Mouse (Mus musculus) hindbrain, embryonic 11.5 days (tissue): Measurements from ENCODE around the gene Cadps2. TPM values are rescaled to one million over a fixed set of nuclear protein-coding genes. Genes with fewer than 3 reads are reported as not detected.

Experiments
- ATAC-seq: fragments of 200-750 bp; cut with Nextera tagmentation; 2 replicates; pipeline ENCODE4 v1.8.0; 2017; ENCODE audit warnings: mild to moderate bottlenecking, moderate TSS enrichment, moderate library complexity; ENCODE audit not compliant: low FRiP score
- DNase-seq: peaks from one replicate; pipeline ENCODE4 v3.0.0-alpha.2; 2015; ENCODE audit warnings: low spot score
- H3K27ac ChIP-seq: fragments of 300-500 bp; sonication (generic); 2 replicates; pipeline ENCODE4 v1.5.1; 2014; ENCODE audit warnings: mild to moderate bottlenecking, low read depth, low read length
- H3K27me3 ChIP-seq: fragments of 300-500 bp; sonication (generic); 2 replicates; pipeline ENCODE4 v1.6.1; 2014; ENCODE audit warnings: mild to moderate bottlenecking, low read length, moderate library complexity, mixed read lengths; ENCODE audit not compliant: control insufficient read depth, insufficient read depth
- H3K36me3 ChIP-seq: fragments of 300-500 bp; sonication (generic); 2 replicates; pipeline ENCODE4 v1.6.1; 2014; ENCODE audit warnings: mild to moderate bottlenecking, low read length, moderate library complexity, mixed read lengths; ENCODE audit not compliant: control insufficient read depth, insufficient read depth
- H3K4me1 ChIP-seq: fragments of 300-500 bp; sonication (generic); replicated peaks from 2 replicates; pipeline ENCODE4 v1.6.1; 2014; ENCODE audit warnings: low read length, mixed read lengths; ENCODE audit not compliant: control insufficient read depth, insufficient read depth
- H3K4me2 ChIP-seq: fragments of 300-500 bp; sonication (generic); replicated peaks from 2 replicates; pipeline ENCODE4 v1.6.1; 2014; ENCODE audit warnings: mild to moderate bottlenecking, low read depth, low read length
- H3K4me3 ChIP-seq: fragments of 300-500 bp; sonication (generic); 2 replicates; pipeline ENCODE4 v1.5.1; 2014; ENCODE audit warnings: low read depth, low read length
- H3K9ac ChIP-seq: fragments of 300-500 bp; sonication (generic); 2 replicates; pipeline ENCODE4 v1.6.1; 2014; ENCODE audit warnings: low read depth, low read length
- H3K9me3 ChIP-seq: fragments of 300-500 bp; sonication (generic); 2 replicates; pipeline ENCODE4 v1.6.1; 2016; ENCODE audit warnings: low read length; ENCODE audit not compliant: control insufficient read depth
- WGBS: fragments of 180-500 bp; shearing (Covaris S2); extraction: QIAGEN DNeasy Blood & Tissue Kit; methylation state at CpG from one replicate; pipeline ENCODE4 v1.1.7; 2014; 5-methylcytosine and 5-hydroxymethylcytosine counted together
- polyA plus RNA-seq: library from polyadenylated mRNA; unstranded; fragments of >200 nt; fragmentation: Nextera tagmentation; extraction: Ambion mirVana; gene quantifications from 2 replicates; pipeline ENCODE4 v1.2.1, GENCODE M21; 2014

Cadps2 gene
- polyA plus RNA-seq, 1 experiment from 2014 or later: 2.2 TPM

DNA sequence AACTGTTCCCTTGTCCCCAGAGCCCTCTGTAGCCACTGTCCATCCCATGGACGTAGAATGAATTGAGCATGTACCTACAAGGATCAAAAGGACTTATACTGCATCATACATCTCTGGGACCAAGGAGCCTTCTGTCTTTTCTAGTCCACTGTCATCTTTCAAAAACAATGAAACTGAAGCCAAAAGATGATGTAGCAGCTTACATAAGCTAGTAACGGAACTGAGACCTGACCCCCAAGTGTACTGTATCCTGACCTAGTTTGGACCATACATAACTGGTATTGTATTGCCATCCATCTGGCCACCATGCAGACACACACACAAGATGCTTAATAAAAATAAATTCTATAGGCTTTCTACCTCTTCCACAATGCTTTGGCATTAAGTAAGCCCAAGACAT lies 350.2 kb downstream of the Cadps2 start:
- Histone ChIP-seq H3K9me3 (no peaks in the 10 kb centered on the region), H3K36me3 (no peaks in the 10 kb centered on the region), H3K27me3 (no peaks in the 10 kb centered on the region), H3K9ac (no peak overlapping the region), H3K4me2 (no peak overlapping the region), H3K4me3 (no peak overlapping the region), H3K4me1 (no peaks in the 10 kb centered on the region), H3K27ac (no peak overlapping the region)
- ATAC-seq (no peak), DNase-seq (no peak)
- 82% methylated on average over 2 of the region's 2 CpGs for WGBS

GRCm38 (mm10) chr6:23472686-23473085 lies 366.5 kb downstream of the Cadps2 start:
- Histone ChIP-seq H3K27me3 (no peaks in the 10 kb centered on the region), H3K9ac (no peak overlapping the region), H3K36me3 (no peaks in the 10 kb centered on the region), H3K9me3 (no peaks in the 10 kb centered on the region), H3K4me3 (no peak overlapping the region), H3K4me2 (no peak overlapping the region), H3K27ac (no peak overlapping the region), H3K4me1 (no peaks in the 10 kb centered on the region)
- whole genome bisulfite sequencing: 70% methylated on average over 2 of the region's 2 CpGs
- no peak for ATAC-seq
- DNase-seq: peak; percentile 24

GRCm38 (mm10) chr6:23471830-23472229 lies 367.4 kb downstream of the Cadps2 start:
- Histone ChIP-seq H3K4me1 (no peaks in the 10 kb centered on the region), H3K27me3 (no peaks in the 10 kb centered on the region), H3K9ac (no peak overlapping the region), H3K27ac (no peak overlapping the region), H3K4me2 (no peak overlapping the region), H3K9me3 (no peaks in the 10 kb centered on the region), H3K36me3 (no peaks in the 10 kb centered on the region), H3K4me3 (no peak overlapping the region)
- no peak for ATAC-seq
- no peak for DNase-seq
- WGBS: 71% methylated on average over 2 of the region's 2 CpGs

DNA sequence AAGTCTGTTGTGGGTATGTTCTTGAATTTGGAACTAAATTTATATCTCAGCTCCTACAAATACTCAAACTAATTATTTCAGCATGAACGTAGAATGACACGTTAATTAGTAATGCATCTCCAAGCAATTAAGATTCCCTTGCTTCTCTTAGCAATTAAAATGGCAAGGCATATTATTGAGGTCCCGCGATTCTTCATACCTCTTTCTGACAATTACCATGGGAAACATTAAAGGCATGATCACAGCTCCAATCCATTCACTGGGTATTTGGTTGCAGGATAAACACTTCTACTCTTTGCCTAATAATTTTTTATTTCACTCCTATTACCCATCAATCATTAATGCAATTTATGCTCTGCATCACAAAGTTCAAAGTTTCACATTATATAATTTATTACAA lies 371.3 kb downstream of the Cadps2 start:
- Histone ChIP-seq H3K4me3 (no peak overlapping the region), H3K27ac (no peak overlapping the region), H3K4me2 (no peak overlapping the region), H3K9me3 (no peaks in the 10 kb centered on the region), H3K27me3 (no peaks in the 10 kb centered on the region), H3K36me3 (no peaks in the 10 kb centered on the region), H3K4me1 (no peaks in the 10 kb centered on the region), H3K9ac (no peak overlapping the region)
- WGBS: 87% methylated on average over 4 of the region's 4 CpGs
- DNase-seq: no peak
- no peak for ATAC-seq

DNA sequence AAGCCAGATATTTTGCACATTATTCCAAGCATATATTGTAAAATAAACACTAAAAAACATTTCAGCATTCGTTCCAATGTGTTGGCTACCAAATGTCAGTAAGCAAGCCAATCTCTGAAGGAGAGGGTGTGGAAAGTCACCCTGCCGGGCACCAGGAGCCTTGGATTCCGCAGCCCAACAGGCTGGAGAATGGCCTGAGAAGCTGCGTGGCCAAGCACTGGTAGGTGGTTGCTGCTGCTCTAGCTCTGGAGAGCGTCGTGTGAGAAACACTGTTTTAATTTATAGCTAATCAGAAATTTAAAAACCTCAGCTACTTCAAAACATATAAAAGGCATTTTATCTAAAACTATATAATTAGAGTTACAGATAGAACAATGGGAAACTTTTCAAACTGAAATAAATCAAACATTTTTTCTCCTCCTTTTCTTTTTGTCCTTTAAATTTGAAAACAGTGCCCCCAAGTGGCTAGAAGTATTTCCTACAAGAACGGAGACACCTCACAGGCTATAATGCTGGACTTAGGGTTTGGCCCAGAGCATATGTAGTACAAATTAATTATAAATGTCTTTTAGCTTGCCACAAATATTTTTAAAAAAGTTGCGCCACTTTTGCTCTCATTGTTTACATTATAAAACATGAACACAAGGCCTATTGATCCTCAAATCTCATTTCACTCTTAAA lies 376.5 kb downstream of the Cadps2 start:
- H3K36me3 ChIP-seq: no peaks in the 10 kb centered on the region

DNA sequence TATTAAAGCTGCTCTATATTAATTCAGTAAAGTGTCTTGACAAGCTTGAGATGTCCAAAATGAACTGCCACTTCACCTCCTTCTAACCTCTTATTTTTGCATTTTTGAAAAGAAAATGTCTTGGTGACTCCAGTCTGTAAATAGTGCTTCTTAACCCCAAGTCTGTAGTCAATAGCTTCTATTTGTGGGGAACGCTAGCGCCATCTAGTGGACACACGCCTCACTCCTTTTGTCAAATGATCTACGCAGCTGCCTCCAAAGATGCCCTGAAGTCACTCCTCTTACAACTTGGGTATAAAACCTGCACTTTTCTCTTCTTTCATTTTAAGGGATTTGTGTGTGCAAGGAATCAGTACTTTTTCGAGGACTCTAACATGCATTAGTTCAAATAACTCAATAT lies 381.5 kb downstream of the Cadps2 start:
- no peaks in the 10 kb centered on the region for H3K27me3 ChIP-seq
- no peak overlapping the region for H3K27ac ChIP-seq
- no peaks in the 10 kb centered on the region for H3K9me3 ChIP-seq
- H3K9ac ChIP-seq: no peak overlapping the region
- H3K4me3 ChIP-seq: no peak overlapping the region
- WGBS: 5% methylated on average over 5 of the region's 5 CpGs
- no peaks in the 10 kb centered on the region for H3K36me3 ChIP-seq
- DNase-seq (peak; percentile 87), ATAC-seq (peak; percentile 63; the same call in 1 of the 2 replicates)
- H3K4me1 ChIP-seq: no peaks in the 10 kb centered on the region
- no peak overlapping the region for H3K4me2 ChIP-seq

More for the DNA sequence above, 376.5 kb downstream of the Cadps2 start:
- H3K9me3 ChIP-seq: no peaks in the 10 kb centered on the region
- ATAC-seq (peak; percentile 80; the same call in 1 of the 2 replicates), DNase-seq (peak; percentile 76)
- H3K27me3 ChIP-seq: no peaks in the 10 kb centered on the region
- H3K4me3 ChIP-seq: no peak overlapping the region
- H3K9ac ChIP-seq: no peak overlapping the region
- no peak overlapping the region; the same call in 1 of the 2 replicates for H3K4me2 ChIP-seq
- WGBS: 26% methylated on average over 8 of the region's 8 CpGs
- no peaks in the 10 kb centered on the region for H3K4me1 ChIP-seq
- H3K27ac ChIP-seq: no peak overlapping the region

DNA sequence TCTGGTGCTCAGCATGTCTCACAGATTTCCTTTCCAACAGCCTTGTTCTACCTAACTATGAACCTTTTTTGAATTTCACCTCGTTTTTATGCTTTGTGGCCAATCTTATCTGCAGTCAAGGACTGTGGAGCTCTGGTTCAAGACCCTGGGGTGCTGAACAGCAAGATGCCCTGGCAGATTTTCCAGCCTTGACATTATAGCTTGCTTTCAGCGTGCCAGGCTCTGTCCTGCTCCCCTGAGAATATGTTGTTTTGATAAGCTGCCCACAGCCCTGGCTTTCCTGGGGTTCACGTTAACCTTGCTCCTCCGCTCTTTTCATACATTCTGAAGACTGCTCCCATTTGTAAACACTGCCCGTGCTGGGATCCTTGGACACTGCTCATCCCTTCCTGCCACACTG lies 385.3 kb downstream of the Cadps2 start:
- Histone ChIP-seq H3K4me1 (no peaks in the 10 kb centered on the region), H3K9me3 (no peaks in the 10 kb centered on the region), H3K36me3 (no peaks in the 10 kb centered on the region), H3K4me2 (no peak overlapping the region), H3K27me3 (no peaks in the 10 kb centered on the region), H3K27ac (no peak overlapping the region), H3K9ac (no peak overlapping the region), H3K4me3 (no peak overlapping the region)
- no peak for ATAC-seq
- WGBS: 60% methylated on average over 5 of the region's 5 CpGs
- DNase-seq: no peak

GRCm38 (mm10) chr6:23439897-23440296 lies 399.3 kb downstream of the Cadps2 start:
- H3K4me2 ChIP-seq: no peak overlapping the region
- H3K36me3 ChIP-seq: no peaks in the 10 kb centered on the region
- no peaks in the 10 kb centered on the region for H3K9me3 ChIP-seq
- H3K4me3 ChIP-seq: no peak overlapping the region
- no peak for DNase-seq
- H3K4me1 ChIP-seq: no peaks in the 10 kb centered on the region
- ATAC-seq: no peak
- no peaks in the 10 kb centered on the region for H3K27me3 ChIP-seq
- H3K27ac ChIP-seq: no peak overlapping the region
- H3K9ac ChIP-seq: no peak overlapping the region
- WGBS: 80% methylated on average over 3 of the region's 3 CpGs

GRCm38 (mm10) chr6:23410256-23411049 lies 428.8 kb downstream of the Cadps2 start:
- no peak overlapping the region for H3K9ac ChIP-seq
- ATAC-seq (no peak), DNase-seq (peak; percentile 12)
- H3K9me3 ChIP-seq: no peaks in the 10 kb centered on the region
- no peak overlapping the region; the same call in 1 of the 2 replicates for H3K4me2 ChIP-seq
- H3K27me3 ChIP-seq: no peaks in the 10 kb centered on the region
- no peak overlapping the region for H3K4me3 ChIP-seq
- no peak overlapping the region for H3K27ac ChIP-seq
- H3K4me1 ChIP-seq: no peaks in the 10 kb centered on the region
- H3K36me3 ChIP-seq: no peaks in the 10 kb centered on the region
- WGBS: 4% methylated on average over 12 of the region's 12 CpGs
